Mouse (Mus musculus): ENCODE results near the gene Taf6l. TPM values are rescaled to one million over a fixed set of nuclear protein-coding genes. Genes with fewer than 3 reads are reported as not detected.

Gene Taf6l
- polyA plus RNA-seq, 1 experiment: 51.9 TPM

DNA sequence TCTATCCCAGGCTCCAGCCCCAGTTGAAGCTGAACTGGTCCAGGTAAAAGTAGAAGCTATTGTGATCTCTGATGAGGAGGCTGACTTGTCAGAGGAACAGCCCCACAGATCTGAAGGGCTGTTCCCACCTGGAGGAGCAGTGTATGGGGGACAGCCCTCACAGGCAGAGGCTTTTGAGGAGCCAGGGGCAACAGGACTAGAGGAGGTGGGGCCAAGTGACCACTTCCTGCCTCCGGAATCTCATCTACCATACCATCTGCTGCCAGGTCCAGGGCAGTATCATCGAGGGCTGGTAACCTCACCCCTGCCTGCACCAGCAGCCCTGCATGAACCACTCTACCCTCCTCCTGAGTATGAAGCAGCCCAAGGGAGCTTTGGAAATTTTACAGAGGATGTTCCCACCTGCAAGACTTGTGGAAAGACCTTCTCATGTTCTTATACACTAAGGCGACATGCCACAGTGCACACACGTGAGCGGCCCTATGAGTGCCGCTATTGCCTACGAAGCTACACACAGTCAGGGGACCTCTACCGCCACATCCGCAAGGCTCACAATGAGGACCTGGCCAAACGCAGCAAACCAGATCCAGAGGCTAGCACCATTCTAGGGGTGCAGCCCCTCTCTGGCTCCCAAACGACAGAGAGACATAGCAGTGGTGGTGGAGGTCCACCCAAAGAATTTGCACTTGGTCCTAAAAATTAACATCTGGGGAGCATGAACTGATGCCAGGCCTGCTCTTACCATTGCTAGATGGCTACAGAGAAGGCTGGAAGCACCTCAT lies 17.9 kb upstream of the Taf6l start:
- no peak for TF ChIP-seq GATA1 (IDR thresholded peaks at IDR 0.05; ENCODE audit: low read length)

DNA sequence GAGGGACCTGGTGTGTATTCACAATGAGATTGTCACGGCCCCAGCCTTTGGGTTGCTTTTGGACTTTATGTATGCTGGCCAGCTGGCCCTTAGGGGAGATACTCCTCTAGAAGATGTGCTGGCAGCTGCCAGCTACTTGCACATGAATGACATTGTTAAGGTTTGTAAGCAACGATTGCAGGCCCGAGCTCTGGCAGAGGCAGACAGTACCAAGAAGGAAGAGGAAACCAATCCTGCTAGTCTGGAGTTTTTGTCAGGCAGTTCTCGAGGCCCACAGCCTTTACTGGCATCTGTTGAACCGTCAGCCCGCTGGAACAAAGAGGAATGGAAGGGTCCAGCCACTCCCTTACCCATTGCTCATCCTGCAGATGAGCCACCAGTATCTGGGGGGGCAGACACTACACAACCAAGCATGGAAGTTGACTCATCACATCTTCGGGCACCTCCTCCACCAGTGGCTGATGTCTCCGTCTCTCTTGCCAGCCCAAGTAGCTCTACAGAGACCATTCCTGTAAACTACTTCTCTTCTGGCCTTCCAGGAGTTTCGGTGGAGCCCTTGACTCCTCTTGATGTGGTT lies 17.1 kb upstream of the Taf6l start:
- TF ChIP-seq GATA1 (IDR thresholded peaks at IDR 0.05; ENCODE audit: low read length): no peak

DNA sequence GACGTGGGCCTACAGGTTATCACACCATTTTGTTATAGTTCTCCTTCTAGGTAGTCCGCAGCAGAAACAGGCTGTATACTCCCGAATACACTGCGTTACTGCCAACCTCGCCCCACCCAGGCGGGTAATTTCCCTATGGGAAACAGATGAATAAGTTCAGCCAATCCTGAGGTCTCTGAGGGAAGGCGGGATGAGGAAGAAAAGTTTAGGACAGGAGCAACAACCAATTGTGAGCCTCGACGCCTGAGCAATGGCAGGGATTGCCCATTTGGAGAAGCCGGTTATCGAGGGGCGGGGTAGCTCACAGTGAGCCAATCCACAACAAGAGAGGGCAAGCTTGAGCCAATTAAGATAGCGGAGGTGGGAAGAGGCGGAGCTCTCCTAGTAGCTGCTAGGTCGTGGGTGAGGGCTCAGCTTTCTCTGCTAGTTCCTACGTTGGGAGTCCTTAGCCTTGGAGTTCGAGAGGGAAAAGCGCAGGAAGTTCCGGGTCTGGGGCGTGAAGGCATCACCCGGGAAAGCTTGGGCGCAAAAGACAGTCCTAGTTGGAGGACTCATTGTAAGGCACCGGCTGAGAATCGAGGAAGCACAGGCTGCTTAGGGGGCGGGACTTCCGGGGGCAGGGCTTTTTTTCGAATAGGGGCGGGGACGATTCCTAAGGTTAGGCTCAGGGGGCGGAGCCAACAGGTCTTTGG lies 16.1 kb upstream of the Taf6l start, which contains the start of gene Zbtb3:
Zbtb3 (plus strand) TSS at position 426 of the 692 bp plus-strand sequence.
- TF ChIP-seq GATA1 (IDR thresholded peaks at IDR 0.05; ENCODE audit: low read length): no peak

DNA sequence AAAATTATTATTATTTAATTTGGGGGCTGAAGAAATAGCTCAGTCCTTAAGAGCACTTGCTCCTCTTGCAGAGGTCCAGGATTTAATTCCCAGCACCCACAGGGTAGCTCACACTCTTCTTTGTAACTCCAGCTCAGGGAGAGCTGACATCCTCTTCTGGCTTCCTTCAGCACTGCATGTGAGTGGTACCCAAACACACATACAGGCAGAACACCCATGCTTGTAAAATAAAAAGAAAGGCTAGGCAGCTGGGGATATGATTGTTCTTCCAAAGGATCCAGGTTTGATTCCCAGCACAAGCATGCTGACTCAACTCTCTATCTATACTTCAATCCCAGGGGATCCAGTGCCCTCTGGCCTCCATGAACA lies 12.7 kb upstream of the Taf6l start:
- no peak for TF ChIP-seq GATA1 (IDR thresholded peaks at IDR 0.05; ENCODE audit: low read length)

DNA sequence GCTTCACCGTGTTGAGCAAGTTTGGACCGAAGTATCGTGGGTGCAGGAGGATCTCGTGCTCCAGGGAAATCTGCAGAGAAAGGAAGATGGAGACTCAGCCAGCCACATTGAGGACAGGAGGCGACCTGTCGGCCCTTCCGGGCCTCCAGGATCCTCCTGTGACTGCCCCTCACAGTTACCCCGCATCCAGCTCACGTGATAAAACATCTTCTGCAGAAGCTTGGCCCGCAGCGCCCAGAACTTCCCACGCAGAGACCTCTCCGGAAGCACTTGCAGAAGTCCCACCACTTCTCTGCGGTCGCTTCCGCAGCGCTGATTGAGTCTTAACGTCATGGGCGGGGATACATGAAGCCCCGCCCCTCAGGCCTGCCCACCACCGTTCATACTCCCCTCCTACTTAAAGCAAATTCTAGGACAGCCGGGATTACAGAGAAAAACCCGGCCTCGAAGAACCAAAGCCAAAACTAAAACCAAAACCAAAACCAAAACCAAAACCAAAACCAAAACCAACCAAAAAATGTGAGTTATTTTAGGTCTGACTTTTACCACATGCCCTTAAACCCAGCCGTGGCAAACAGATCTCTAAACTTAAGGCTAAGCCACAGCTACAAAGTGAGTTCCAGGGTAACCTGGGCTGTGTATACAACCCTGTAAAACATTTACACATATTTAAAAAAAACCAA lies 12.2 kb upstream of the Taf6l start, which contains the start of gene Polr2g:
Polr2g (minus strand) TSS at position 314 of the 683 bp plus-strand sequence.
- no peak for TF ChIP-seq GATA1 (IDR thresholded peaks at IDR 0.05; ENCODE audit: low read length)

DNA sequence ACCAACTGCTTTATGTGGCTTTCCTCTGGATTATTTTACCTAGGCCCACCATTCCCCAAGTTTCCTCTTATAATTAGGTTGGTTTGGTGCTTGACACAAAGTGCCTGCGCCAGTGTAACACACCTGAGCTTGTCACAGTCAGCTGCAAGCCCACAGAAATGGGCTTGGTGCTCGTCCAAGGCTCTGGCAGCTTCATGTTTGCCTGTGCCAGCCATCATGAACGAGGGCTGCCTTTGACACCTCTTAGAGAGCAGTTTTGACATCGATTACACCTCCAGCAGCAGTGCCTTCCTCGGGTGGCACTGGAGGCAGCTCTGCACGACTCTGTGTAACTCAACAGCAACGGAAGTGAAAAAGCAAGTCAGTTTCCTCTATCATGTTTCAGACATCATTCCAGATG lies 4.0 kb upstream of the Taf6l start:
- TF ChIP-seq GATA1 (IDR thresholded peaks at IDR 0.05; ENCODE audit: low read length): no peak

DNA sequence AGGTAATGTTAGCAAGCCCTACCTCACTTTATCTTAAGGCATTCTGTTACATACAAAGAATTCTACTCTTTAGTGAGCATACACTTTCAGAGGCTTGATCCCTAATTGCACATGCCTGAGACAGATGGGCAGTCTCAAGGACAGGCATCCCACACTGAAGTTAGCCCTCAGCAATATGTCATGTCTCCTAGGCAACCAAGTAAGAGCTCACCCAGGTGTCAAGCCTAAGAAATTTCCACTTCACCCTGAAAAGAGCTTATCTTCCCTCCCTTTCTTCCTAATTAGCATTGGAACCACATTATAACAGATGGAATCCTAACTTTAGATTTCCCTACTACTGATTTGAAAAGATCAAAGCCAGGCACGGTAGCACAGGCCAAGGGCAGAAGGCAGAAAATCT lies 3.0 kb upstream of the Taf6l start:
- no peak for TF ChIP-seq GATA1 (IDR thresholded peaks at IDR 0.05; ENCODE audit: low read length)

DNA sequence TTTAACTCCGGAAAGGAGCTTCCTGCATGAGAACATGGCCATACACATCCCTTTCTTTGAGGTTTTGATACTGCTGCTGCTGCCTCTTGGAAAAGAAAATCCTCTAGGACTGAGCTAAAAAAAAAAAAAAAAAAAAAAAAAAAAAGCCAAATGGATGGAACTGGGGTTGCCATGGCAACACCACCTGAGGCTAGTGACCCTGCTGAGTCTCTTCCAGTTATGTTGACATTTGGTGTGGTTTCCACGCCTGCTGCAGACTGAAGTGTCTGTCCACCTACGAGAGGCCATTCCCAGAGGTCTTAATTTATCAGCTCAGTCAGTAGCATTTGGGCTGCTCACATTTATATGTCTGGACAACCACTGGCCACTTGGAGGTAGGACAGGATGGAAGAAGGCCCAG lies 2.3 kb upstream of the Taf6l start:
- no peak for TF ChIP-seq GATA1 (IDR thresholded peaks at IDR 0.05; ENCODE audit: low read length)

DNA sequence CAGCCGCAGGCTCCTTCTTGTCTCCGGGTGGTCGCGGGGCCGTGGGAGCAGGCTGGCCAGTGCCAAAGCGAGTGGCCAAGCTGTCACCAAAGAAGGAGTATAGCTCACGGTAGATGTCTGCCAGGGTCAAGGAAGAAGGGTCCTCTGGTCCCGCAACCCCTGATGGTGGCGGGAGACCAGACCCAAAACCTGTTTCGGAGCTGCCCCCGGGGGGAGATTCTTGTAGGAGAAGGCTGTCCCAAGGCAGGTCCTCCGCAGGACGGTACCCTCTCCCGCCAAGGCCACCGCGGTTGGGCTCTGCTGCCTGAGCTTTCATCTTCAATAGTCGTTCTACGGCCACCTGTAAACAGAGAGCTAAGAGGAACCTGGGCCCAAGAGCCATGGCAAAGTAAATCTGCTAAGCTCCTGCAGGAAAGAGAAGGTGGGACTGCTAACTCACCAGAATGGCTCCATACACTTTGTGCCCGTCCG lies 11.2 kb downstream of the Taf6l start:
- TF ChIP-seq GATA1 (IDR thresholded peaks at IDR 0.05; ENCODE audit: low read length): no peak

DNA sequence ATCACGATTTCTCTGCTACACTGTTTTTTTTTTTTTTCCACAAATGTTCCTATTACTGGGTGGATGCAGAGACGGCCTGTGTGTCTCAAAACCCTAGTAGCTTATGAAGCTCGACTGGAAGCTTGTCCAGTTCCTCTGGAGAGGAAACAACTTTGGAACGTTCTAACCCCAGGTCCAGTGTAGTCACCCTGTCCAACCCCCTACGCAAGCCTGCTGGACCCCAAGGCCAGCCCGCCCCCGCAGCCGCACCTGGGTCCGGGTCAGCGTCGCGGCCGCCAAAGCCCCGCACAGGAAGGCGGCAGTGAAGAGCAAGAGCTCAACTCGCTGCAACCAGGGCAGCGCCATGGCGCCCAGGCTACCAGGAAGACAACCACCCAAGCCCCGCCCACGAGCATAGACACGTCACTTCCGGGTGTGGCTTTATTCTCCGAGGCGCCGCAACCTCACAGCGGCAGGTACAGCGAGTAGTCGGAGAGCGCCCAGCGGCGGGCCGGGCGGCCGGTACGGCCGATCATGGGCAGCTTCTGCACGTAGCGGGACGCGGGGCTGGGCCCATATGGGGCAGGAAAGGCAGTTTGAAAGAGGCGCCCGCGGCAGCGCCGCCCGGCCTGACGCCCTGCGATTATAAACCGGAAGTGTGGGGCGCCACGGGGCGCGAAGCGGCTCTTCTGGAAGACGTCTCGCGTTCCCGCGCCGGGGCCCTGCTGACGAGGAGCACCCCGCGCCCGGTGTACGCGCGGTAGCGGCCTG lies 12.0 kb downstream of the Taf6l start, which contains the start of gene Tmem179b:
Tmem179b (minus strand) TSS at position 382 of the 750 bp plus-strand sequence.
- no peak for TF ChIP-seq GATA1 (IDR thresholded peaks at IDR 0.05; ENCODE audit: low read length)

DNA sequence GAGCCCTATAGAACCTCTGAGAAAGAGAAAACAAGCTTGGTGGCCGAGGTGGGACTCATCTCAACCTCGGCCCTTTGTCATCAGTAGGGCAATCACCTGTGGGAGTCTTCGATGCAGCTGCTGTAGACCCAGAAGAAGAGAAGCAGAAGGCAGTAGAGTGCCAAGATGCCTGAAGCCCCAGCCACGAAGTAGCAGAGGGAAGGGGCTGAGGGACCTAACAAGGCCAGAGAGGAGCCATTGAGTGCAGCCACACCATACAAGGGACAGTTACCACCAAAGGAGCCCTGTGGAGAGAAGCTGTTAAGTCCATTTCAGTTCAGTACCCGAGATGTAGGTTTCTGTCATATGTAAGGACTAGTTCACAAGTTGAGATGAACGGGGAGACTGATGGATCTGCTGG lies 12.8 kb downstream of the Taf6l start:
- no peak for TF ChIP-seq GATA1 (IDR thresholded peaks at IDR 0.05; ENCODE audit: low read length)

DNA sequence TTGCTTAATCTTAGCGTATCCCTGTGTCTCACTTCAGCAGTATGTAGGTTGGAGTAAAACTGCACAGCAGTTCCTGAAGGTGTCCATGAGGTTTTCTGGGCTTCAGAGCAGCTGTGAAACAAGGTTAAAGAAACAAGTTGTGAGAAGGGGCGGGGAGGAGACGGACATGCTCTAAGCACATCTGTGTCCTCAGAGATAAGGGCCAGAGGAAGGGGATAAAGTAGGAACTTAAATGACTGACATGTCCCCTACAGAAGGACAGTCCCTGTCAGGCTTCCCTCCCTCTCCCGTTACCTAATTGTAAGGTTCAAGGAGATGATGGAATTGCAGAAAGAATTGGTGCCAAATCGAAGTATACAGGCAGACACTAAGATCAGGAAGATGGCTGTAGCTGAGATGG lies 13.2 kb downstream of the Taf6l start:
- TF ChIP-seq GATA1 (IDR thresholded peaks at IDR 0.05; ENCODE audit: low read length): no peak

DNA sequence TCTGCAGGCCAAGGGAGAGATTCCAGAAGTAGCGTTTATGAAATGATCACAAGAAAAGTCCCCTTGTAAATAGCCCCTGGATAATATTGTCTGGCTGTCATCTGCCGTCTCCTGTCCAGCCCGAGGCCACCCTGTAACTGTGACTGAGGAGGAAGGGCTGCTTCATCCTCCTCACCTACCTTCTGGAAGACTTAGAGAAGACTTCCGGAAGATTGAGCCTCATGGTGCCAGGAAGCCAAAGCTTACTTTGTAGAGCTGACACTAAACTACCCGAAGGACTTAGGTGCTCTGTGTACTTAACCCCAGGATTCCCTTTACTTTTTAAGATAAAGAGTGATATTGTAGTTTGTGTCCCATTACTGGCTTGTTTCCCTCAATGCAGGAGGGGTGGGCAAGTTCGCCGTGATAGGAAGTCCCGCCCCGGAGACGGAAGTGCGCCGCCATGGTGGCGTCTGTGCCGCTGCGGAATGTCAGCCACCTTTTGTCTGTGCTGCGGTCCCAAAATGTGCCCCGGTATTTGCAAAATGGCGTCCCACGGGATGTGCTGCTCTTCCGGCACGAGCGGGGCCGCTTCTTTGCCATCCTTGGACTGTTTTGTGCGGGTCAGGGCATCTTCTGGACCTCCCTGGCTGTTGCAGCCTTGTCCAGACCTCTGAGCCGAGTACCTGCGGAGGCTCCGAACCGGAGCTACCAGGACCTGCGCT lies 15.5 kb downstream of the Taf6l start, which contains the start of gene Tmem223:
Tmem223 (plus strand) TSS at position 430 of the 704 bp plus-strand sequence.
- TF ChIP-seq GATA1 (IDR thresholded peaks at IDR 0.05; ENCODE audit: low read length): no peak

DNA sequence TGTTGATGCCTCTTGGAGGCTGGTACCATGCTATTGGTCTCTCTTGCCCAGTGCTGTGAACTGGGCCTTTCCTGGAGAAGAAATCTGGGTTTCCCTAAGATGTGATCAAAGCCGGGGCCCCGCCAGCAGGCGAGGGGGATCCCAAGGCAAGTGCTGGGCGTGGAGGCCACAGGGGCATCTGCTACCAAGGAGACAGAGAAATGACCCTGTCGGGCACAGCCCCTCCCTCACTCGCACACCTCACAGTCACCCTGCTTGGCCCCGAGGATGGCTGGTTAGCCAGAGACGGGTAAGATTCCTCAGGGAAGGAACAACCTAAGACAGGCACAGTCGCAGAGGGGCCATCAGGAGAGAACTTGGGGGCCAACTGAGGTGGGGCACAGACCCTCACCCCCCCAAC lies 20.7 kb downstream of the Taf6l start:
- no peak for TF ChIP-seq GATA1 (IDR thresholded peaks at IDR 0.05; ENCODE audit: low read length)
